Mouse (Mus musculus) heart, postnatal 25 days (tissue): ENCODE measurements around the gene Cttn. TPM values are rescaled to one million over a fixed set of nuclear protein-coding genes. Genes with fewer than 3 reads are reported as not detected.

Experiments used
- DNase-seq: peaks from one replicate; pipeline ENCODE4 v3.0.0; 2022; ENCODE audit warnings: low spot score
- intact Hi-C: fragments of 180-260 bp; cut with DNase I; formaldehyde crosslinking; loops from one replicate; pipeline ENCODE4 v1.15.1; 2025
- total RNA-seq, 2 experiments: library from RNA; stranded (reverse); gene quantifications; 2 replicates each; pipeline ENCODE4 v1.2.3; 2021

Gene Cttn
- total RNA-seq, 2 experiments from 2014 or later, result 29.5 to 32.4 TPM

GRCm38 (mm10) chr7:144458881-144459280 is 11.9 kb downstream of the Cttn start:
- no peak for DNase-seq
- intact Hi-C loops, result no loop called here

GRCm38 (mm10) chr7:144450661-144451060 is 20.1 kb downstream of the Cttn start:
- DNase-seq, result no peak
- intact Hi-C loops, result no loop called here

- DNase-seq, result peak; percentile 60
- intact Hi-C loops, result no loop called here
These were observed 20.9 kb downstream of the Cttn start for GRCm38 (mm10) chr7:144449637-144450570.

DNA sequence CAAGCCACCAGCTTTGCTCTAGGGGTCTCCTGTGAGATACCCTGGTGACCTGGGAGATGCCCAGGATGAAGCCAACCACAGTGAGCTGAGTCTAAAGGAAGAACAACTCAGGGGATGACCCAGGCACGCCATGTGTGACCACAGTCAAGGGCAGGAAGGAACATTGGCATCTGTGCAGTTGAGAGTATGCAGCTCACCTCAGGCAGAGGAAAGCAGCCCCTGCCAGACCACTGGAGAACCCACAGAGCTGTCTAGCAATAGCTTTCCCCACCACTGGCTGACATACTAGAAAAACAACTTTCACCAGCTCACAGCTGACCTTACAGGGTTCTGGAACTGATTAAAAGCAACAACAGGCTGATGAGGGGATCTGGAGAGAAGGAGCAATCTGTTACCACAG is 22.6 kb downstream of the Cttn start:
- intact Hi-C loops, result no loop called here
- no peak for DNase-seq

DNA sequence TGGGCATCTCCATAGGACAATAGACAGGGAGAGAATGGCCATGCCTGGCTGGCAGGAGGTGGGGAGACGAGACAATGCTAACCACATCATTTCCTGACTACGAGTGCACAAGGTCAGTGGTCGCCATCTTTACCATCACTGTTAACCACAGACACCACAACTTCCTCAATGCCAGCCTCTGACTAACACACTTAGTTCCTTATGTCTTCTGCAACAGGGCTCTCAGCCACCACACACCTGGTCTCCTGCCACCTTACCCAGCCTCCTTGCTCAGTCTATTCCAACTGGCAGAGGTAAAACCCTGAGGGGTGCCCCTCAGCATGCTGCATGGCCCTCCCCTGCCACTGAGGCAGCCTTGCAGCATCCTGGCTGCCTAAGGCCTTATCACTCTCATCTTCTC is 23.7 kb downstream of the Cttn start:
- intact Hi-C loops, result no loop called here
- DNase-seq, result no peak

GRCm38 (mm10) chr7:144444788-144445187 is 26.0 kb downstream of the Cttn start:
- intact Hi-C loops, result no loop called here
- DNase-seq, result no peak

DNA sequence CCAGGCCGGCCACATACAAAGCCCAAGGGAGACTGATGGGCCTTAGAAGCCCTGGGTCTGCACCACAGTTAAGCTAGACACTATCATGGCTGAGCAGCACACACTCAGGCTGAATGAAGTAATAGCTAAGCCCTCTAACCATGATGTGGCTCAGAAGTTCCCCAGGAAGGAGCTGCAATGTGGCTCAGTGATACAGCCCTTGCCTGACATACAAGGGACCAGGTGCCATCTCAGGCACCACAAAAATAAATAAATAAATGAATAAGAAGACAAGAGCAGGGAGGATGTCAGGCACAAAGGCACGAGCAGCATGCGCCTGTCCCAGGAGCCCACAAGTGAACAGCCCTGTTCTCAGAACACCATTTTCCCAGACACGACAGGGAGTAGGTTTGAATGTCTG is 28.8 kb downstream of the Cttn start:
- no peak for DNase-seq
- intact Hi-C loops, result no loop called here

DNA sequence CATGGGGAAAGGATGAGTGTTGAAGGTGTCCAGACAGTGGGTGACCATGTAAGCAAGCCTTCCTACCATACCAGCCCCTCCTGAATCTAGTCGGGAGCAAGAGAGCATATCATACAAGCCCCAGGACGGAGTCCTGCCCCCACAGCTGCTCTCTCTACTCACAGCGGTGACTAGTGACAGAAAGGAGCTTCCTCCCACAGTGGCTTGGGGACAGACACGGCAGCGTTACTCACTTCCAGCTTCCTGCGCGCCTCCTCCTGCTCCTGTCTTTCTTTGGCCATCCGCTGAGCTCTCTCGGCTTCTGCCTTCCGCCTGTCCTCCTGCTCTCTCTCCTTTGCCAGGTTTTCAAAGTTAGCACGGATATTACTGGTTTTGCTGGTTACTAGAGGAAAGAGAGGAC is 29.3 kb downstream of the Cttn start:
- no peak for DNase-seq
- intact Hi-C loops, result no loop called here

- no peak for DNase-seq
- intact Hi-C loops, result no loop called here
These were observed 32.0 kb downstream of the Cttn start for GRCm38 (mm10) chr7:144438811-144439210.

DNA sequence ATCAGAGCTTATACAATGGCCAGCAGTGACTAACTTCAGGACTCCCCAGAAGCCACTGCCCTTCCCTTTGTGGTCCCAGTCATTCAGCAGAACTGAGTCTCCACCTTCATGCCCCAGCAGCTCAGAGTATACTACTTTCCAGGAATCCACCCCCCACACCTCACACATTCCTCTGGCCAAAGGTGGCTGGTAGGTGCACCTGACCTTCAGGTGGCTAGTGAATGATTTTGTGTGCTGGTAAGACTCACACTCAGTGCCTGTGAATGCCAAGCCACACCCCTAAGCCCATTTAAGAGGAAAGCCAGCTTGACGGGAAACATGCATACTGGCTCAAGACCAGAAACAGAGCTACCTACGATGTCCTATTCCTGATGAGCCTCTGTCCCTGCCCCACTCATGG is 37.9 kb downstream of the Cttn start:
- intact Hi-C loops, result no loop called here
- no peak for DNase-seq

GRCm38 (mm10) chr7:144427460-144427859 is 43.3 kb downstream of the Cttn start:
- intact Hi-C loops, result loop anchor here (5.0 kb wide), 2 partner anchors 330 to 355 kb away; no protein-coding TSS in a partner anchor
- DNase-seq, result no peak

GRCm38 (mm10) chr7:144426594-144426993 is 44.2 kb downstream of the Cttn start:
- intact Hi-C loops, result loop anchor here (1.0 to 5.0 kb wide), 3 partner anchors 209 to 354 kb away; no protein-coding TSS in a partner anchor
- no peak for DNase-seq

DNA sequence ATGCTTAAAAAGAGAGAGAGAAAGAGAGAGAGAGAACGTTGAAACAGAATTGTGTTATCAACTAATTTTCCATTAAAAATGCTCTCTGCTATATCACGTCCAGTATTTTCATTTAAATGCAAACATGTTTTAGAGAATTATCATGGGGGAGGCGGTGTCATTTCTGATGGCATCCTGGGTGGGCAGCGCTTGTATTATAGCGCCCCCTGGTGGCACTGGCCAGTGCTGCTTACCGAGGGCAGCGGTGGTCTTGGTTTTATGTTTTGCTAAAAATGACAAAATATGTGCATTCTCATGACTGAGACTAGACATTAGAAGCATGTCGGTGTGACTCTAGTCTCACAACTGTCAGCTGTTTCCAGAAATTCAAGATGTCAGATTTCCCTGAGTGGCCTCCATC is 44.9 kb downstream of the Cttn start:
- DNase-seq, result no peak

DNA sequence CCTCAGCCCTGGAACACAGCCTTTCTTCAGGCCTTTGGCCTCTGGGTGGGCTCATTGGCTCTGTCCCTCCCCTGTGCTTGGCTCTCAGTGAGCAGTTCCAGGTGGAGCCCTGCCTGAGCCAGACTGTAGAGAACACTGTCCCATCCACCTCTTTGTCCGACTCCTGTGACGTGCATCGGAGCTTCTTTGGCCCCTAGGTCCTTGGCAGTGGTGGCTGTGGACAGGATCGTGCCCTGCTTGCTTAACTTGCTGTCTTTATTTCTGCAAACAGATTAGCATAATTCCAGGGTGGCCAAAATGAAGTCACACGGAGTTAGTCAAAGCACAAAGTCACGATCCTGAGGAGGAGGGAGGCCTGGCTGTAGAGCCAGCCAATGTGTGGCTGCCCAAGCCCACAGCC is 49.3 kb downstream of the Cttn start:
- DNase-seq, result no peak
- intact Hi-C loops, result no loop called here

More for the DNA sequence above, 44.9 kb downstream of the Cttn start:
- intact Hi-C loops, result loop anchor here (1.0 to 5.0 kb wide), 3 partner anchors 209 to 354 kb away; no protein-coding TSS in a partner anchor

GRCm38 (mm10) chr7:144420552-144420951 is 50.3 kb downstream of the Cttn start:
- intact Hi-C loops, result no loop called here
- no peak for DNase-seq

- DNase-seq, result peak; percentile 10
- intact Hi-C loops, result no loop called here
These were observed 53.0 kb downstream of the Cttn start for GRCm38 (mm10) chr7:144417644-144418343.

- intact Hi-C loops, result no loop called here
- no peak for DNase-seq
These were observed 53.6 kb downstream of the Cttn start for GRCm38 (mm10) chr7:144417234-144417633.

GRCm38 (mm10) chr7:144415795-144416194 is 55.0 kb downstream of the Cttn start:
- no peak for DNase-seq
- intact Hi-C loops, result no loop called here

DNA sequence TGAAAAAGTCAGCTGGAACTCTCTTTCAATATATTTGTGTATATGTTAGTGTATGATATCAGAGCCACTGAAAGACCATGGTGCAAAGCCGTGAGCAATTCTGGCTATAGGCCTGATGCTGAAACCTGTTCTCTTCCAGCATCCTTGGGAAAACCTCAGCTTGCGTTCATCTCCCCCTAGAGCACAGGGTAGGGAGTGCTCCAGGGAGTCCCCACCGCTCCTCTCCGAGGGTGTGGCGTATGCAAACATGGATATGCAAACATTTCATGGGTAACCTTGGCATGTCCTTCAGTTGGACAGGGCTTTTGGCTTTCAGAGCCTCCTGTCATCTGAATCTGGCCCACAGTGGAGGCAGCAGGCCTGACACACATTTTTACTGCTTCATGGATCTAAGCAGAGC is 56.2 kb downstream of the Cttn start:
- DNase-seq, result no peak
- intact Hi-C loops, result no loop called here

GRCm38 (mm10) chr7:144411967-144412906 is 58.6 kb downstream of the Cttn start:
- intact Hi-C loops, result no loop called here
- DNase-seq, result no peak
